Mouse (Mus musculus) layer of hippocampus, postnatal 14 days (tissue): Measurements from ENCODE around the gene Gm20683. TPM values are rescaled to one million over a fixed set of nuclear protein-coding genes. Genes with fewer than 3 reads are reported as not detected.
A peak's percentile ranks its signal among the peaks of the same experiment; 100 is the strongest.

ENCODE experiments used
- DNase-seq, 2 experiments: peaks; one replicate each; pipeline ENCODE4 v3.0.0; 2021 to 2022; ENCODE audit warnings: low spot score in 2 of 2, mixed read lengths in 1 of 2
- long read RNA-seq, 2 experiments: library from polyadenylated mRNA; stranded (forward); transcript quantifications; one replicate each; pipeline ENCODE4 v2.0.0; 2021
- total RNA-seq, 2 experiments: library from RNA; stranded (reverse); gene quantifications; 2 replicates each; pipeline ENCODE4 v1.2.3; 2021

The Gm20683 gene
- 10 to 100 TPM; 26.7 to 31.1 TPM for total RNA-seq
- long read RNA-seq, experiment 1, partial matches to known transcripts, result 6 of 7 reads
- long read RNA-seq, experiment 1, other reads (novel, unspliced or antisense), result 1 of 7 reads
- long read RNA-seq, experiment 2, partial matches to known transcripts, result 0 of 6 reads
- long read RNA-seq, experiment 2, other reads (novel, unspliced or antisense), result 6 of 6 reads

- no peak for DNase-seq
Measured at GRCm38 (mm10) chr17:25841117-25841880, at the start of gene Gm20683. Gene Gm20683, minus strand, starts transcription at chr17:25841763.

- DNase-seq, result no peak
Measured at GRCm38 (mm10) chr17:25888837-25889236, 47.3 kb upstream of the Gm20683 start.

- no peak for DNase-seq
Measured at GRCm38 (mm10) chr17:25887467-25887866, 45.9 kb upstream of the Gm20683 start.

GRCm38 (mm10) chr17:25886806-25887205 is 45.2 kb upstream of the Gm20683 start:
- DNase-seq, result no peak

GRCm38 (mm10) chr17:25885636-25886035 is 44.1 kb upstream of the Gm20683 start:
- DNase-seq, result no peak

GRCm38 (mm10) chr17:25883824-25884223 is 42.3 kb upstream of the Gm20683 start:
- no peak for DNase-seq

DNA sequence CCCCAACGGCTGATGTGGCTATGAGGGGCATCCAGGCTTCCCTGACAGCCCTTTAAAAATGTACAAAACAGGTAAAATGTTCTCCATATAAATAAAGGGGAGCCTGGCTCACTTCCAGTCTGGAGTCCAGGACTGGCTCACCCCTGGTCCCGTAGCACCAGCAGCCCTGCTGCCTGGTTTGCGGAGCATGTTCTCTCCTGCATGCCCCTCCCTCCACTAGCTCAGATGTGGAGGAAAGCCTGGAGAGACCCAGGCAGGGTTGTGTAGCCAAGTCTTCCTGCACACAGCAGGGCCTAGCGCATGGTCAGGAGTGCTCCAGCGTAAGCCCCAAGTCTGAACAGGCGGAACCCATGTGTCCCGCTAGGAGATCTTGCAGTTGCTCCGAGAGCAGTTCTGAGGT is 41.7 kb upstream of the Gm20683 start:
- DNase-seq, result no peak

DNA sequence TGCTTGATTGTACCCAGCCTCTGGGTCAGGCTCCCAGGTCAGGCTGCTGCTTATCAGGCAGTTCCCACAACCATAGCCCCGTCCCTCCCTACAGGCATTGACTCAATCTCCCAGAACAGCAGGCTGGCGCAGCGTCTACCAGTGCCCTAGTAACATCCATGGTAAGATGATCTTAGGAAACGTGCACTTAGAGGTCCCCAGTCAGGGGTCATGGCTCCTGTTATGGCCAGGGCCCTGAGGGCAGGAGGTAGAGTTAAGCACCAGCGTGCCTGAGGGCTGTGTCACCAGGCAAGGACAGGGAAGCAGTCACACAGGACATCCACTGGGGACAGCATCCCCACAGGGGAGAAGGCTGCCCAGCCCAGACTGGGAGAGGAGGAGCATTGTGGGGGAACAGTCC is 40.7 kb upstream of the Gm20683 start:
- DNase-seq, result no peak

- no peak for DNase-seq
Measured at GRCm38 (mm10) chr17:25881691-25882090, 40.1 kb upstream of the Gm20683 start.

- no peak for DNase-seq
Measured at GRCm38 (mm10) chr17:25880913-25881641, 39.5 kb upstream of the Gm20683 start.

DNA sequence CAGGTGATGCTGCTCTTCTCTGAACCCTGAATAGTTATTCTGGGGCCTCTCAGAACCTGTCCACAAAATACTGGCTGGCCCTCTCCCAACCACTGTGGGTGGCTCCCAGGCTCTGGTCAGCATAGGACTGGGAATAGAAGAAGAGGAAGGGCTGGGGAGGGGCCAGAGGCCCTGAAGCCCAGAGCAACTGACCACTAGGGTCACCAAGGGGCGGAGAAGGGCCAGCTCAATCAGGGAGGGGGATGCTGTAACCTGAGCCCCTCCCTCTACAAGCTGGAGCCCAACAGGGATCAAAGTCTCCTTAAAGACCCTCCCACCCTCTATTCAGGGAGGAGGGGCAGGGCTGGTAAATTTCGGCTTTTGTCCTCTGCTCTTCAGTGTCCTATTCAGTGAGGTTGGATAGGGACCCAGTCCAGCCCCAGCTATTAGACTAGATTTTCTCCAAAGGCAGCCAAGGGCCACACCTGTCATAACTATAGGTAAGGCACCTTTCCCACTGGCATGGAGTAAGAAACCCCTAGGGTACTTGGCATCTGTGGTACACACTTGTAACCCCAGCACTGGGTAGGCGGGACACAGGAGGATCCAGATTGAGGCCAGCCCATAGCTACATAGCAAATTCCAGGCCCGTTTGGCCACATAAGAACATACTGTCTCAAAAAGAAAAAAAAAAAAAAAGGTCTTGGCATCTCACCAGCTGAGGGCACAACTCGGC is 38.8 kb upstream of the Gm20683 start, which contains the start of gene Wfikkn1:
Wfikkn1 (minus strand) TSS at position 663 of the 715 bp plus-strand sequence.
- no peak for DNase-seq

GRCm38 (mm10) chr17:25879750-25880149 is 38.2 kb upstream of the Gm20683 start:
- no peak for DNase-seq

- DNase-seq, result no peak
Measured at GRCm38 (mm10) chr17:25879261-25879660, 37.7 kb upstream of the Gm20683 start.

DNA sequence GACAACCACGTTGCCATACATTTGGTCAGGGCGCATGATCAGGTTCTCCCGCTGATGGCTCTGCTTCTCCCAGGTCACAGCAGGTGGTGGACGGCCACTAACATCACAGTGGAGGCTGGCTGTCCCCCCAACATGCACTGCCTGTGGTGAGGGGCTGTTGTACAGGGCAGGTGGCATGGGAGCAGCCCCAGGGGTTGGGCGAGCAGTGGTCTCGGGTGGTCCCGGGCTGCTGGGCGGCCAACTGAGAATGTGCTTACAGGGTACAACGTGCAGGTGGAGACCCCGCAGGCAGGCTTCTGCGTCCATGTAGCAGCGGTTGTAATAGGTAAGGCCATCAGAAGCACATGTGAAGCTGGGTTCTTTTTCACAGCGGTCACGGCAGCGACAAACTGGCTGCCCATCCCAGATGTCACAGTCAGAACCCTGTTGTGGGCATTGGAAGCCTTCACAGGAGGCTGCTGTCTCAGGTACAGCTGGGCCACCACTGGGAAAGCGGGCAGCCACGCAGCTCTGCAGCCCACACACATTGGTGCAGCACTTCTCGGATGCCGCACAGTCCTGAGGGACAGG is 37.1 kb upstream of the Gm20683 start:
- DNase-seq, result no peak

- no peak for DNase-seq
Measured at GRCm38 (mm10) chr17:25877741-25878610, 36.4 kb upstream of the Gm20683 start.

DNA sequence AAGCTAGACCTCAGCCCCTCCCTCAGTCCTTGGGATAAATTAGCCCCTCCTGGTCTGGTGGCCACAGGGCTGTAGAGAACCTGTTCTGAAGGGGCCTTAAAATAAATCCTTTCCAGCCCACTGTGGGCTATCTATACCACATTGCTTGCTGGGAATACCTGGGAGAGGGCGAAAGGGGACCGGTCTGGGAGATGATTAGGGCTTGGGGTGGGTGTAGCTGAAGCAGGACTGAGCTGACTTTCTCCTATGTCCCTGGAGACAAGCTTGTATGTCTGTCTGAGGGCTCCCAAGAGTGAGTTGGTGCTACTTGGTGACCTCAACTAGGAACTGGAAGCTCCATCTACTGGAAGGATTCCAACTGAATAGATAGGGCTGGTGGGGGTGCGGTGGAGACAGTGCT is 35.5 kb upstream of the Gm20683 start:
- DNase-seq, result no peak

DNA sequence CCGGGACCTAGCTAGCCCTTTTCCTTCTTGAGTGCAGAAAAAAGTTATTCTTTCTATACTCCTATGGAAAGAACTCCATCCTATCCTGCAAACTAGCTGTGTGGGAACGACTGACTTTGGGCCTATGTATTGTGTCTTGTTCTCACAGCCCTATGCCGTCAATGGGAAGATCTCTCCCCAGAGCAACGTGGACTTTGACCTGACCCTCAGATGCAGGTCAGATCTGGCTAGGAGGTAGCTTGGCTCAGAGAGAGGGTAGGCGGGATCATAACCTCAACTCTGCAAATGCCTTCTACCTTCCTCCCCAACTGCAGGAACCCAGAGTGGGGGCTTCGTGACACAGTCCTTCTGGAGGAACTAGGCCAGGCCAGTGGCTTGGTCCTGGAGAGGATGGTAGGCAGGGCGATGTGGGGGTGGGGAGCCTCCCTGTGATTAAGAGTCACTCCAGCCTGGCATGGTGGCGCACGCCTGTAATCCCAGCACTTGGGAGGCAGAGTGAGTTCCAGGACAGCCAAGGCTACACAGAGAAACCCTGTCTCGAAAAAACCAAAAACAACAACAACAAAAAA is 34.9 kb upstream of the Gm20683 start:
- DNase-seq, result no peak

DNA sequence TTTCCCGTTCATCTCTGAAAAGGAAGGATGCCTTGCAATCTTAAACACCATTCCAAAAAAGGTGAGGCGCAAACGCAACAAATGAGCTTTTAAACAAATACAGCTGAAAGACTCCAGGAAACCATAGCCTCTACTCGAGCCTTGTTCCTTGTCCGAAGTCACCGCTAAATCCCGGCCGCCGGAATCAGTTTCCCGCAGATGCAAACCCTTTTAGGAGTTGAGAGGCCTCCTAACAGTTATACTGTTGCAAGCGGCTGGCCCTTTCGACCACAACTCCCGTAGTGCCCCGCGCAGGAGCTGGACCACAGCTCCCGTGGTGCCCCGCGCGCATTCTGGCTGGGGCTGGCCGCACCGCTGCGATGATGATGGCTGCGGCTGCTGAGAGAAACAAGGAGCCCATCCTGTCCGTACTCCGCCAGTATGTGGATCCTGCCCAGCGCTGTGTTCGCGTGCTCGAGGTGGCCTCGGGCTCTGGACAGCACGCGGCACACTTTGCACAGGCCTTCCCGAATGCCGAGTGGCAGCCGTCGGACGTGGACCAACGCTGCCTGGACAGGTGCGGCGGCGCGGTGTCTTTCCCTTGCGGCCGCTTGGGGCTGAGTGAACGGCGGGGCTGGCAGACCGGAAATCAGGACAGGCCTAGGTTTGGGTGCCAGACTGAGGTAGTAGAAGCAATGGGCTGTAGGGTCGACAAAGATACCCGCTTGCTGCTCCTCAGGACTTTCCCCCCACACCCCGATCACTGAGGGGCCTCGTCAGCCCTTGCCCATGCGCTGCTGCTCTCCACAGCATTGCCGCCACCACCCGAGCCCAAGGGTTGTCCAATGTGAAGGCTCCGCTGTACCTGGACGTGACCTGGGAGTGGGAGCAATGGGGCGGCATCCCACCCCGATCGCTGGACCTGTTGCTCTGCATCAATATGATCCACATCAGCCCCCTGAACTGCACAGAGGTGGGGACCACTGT is 33.9 kb upstream of the Gm20683 start:
- DNase-seq, result peak; percentile 91 to 93
